Mouse (Mus musculus) B cell, adult 62 days (primary cell): ENCODE measurements around the gene Gm20441. TPM values are rescaled to one million over a fixed set of nuclear protein-coding genes. Genes with fewer than 3 reads are reported as not detected.

Experiments
- total RNA-seq: library from RNA; stranded (reverse); gene quantifications from 4 replicates; pipeline ENCODE4 v1.2.4, GENCODE M21; 2023

Gm20441 gene
- total RNA-seq: not detected in 4 replicates

GRCm38 (mm10) chr10:75780769-75781578 is at the start of gene Gm20441, which contains the start of gene Gstt3:
TSS of gene Gm20441 (minus strand) at chr10:75780954.
TSS of gene Gstt3 (minus strand) at chr10:75781414.

GRCm38 (mm10) chr10:75822443-75822842 is 41.7 kb upstream of the Gm20441 start, which contains the start of gene Gstt4:
TSS of gene Gstt4 (minus strand) at chr10:75822543.

GRCm38 (mm10) chr10:75798176-75798696 is 17.5 kb upstream of the Gm20441 start, which contains the start of gene Gstt1:
TSS of gene Gstt1 (minus strand) at chr10:75798584.

GRCm38 (mm10) chr10:75772795-75773664 is 7.7 kb downstream of the Gm20441 start, which contains the start of gene Ddt:
TSS of gene Ddt (minus strand) at chr10:75773414.

GRCm38 (mm10) chr10:75763682-75764518 is 16.9 kb downstream of the Gm20441 start, which contains the start of gene Cabin1:
TSS of gene Cabin1 (minus strand) at chr10:75764341.

Other genes starting within 250 kb of the Gm20441 start
- gene Lrrc75b, start 220.6 kb downstream of the Gm20441 start, total RNA-seq: not detected in 4 replicates
- gene Ggt1, start 219.3 kb downstream of the Gm20441 start, total RNA-seq: 1.2 TPM in 1 of 4 replicates, not detected in the others
- gene Ggt5, start 191.6 kb downstream of the Gm20441 start, total RNA-seq: 0.31 to 2.4 TPM (median 0.60 TPM) in 4 replicates
- 2.3 to 4.0 TPM (median 3.3 TPM) in 4 replicates for gene Susd2, start 136.9 kb downstream of the Gm20441 start, total RNA-seq
- 96.5 to 105 TPM (median 99.5 TPM) in 4 replicates for gene Cabin1, start 16.6 kb downstream of the Gm20441 start, total RNA-seq
- 24.1 to 35.9 TPM (median 29.8 TPM) in 4 replicates for gene Ddt, start 7.5 kb downstream of the Gm20441 start, total RNA-seq
- 7.6 to 9.1 TPM (median 8.3 TPM) in 4 replicates for gene Gstt3, start 460 bp upstream of the Gm20441 start, total RNA-seq
- not detected in 4 replicates for gene Gstt1, start 17.6 kb upstream of the Gm20441 start, total RNA-seq
- not detected in 4 replicates for gene Gstt4, start 41.6 kb upstream of the Gm20441 start, total RNA-seq
- 37.4 to 45.9 TPM (median 42.4 TPM) in 4 replicates for gene Gstt2, start 56.5 kb upstream of the Gm20441 start, total RNA-seq
- 235 to 250 TPM (median 243 TPM) in 4 replicates for gene Mif, start 79.3 kb upstream of the Gm20441 start, total RNA-seq
- gene Derl3, start 112.5 kb upstream of the Gm20441 start, total RNA-seq: 10.3 to 12.6 TPM (median 11.2 TPM) in 4 replicates
- 71.6 to 74.7 TPM (median 73.8 TPM) in 4 replicates for gene Smarcb1, start 140.7 kb upstream of the Gm20441 start, total RNA-seq
- gene Chchd10, start 152.2 kb upstream of the Gm20441 start, total RNA-seq: 126 to 146 TPM (median 143 TPM) in 4 replicates
- gene Mmp11, start 155.5 kb upstream of the Gm20441 start, total RNA-seq: 3.4 to 9.4 TPM (median 4.8 TPM) in 4 replicates
- not detected in 4 replicates for gene Gm867, start 159.7 kb upstream of the Gm20441 start, total RNA-seq
- 104 to 112 TPM (median 109 TPM) in 4 replicates for gene Vpreb3, start 162.1 kb upstream of the Gm20441 start, total RNA-seq
- gene Gm5134, start 173.6 kb upstream of the Gm20441 start, total RNA-seq: 0.85 to 1.8 TPM (median 0.99 TPM) in 4 replicates